Mouse (Mus musculus) midbrain, postnatal 0 days (tissue): Measurements from ENCODE around the gene Nupr1l. TPM values are rescaled to one million over a fixed set of nuclear protein-coding genes. Genes with fewer than 3 reads are reported as not detected.

Experiments
- ATAC-seq: fragments of 200-750 bp; cut with Nextera tagmentation; 2 replicates; pipeline ENCODE4 v1.8.0; 2017; ENCODE audit warnings: moderate number of reproducible peaks, mild to moderate bottlenecking, moderate TSS enrichment, moderate library complexity; ENCODE audit not compliant: low FRiP score
- DNase-seq: peaks from one replicate; pipeline ENCODE4 v3.0.0-alpha.2; 2015; ENCODE audit warnings: low spot score
- H3K27ac ChIP-seq: fragments of 300-500 bp; sonication (generic); 2 replicates; pipeline ENCODE4 v1.5.1; 2014; ENCODE audit warnings: low read depth, mild to moderate bottlenecking, low read length, mixed read lengths
- H3K27me3 ChIP-seq: fragments of 300-500 bp; sonication (generic); 2 replicates; pipeline ENCODE4 v1.6.1; 2014; ENCODE audit warnings: low read length, control low read depth, mixed read lengths; ENCODE audit not compliant: insufficient read depth
- H3K36me3 ChIP-seq: fragments of 300-500 bp; sonication (generic); 2 replicates; pipeline ENCODE4 v1.6.1; 2014; ENCODE audit warnings: low read length, control low read depth, mixed read lengths; ENCODE audit not compliant: insufficient read depth
- H3K4me1 ChIP-seq: fragments of 300-500 bp; sonication (generic); 2 replicates; pipeline ENCODE4 v1.6.1; 2014; ENCODE audit warnings: mild to moderate bottlenecking, control low read depth, antibody characterized with exemption, low read length, mixed read lengths; ENCODE audit not compliant: insufficient read depth
- H3K4me2 ChIP-seq: fragments of 300-500 bp; sonication (generic); 2 replicates; pipeline ENCODE4 v1.6.1; 2014; ENCODE audit warnings: low read depth, mild to moderate bottlenecking, low read length, mixed read lengths; ENCODE audit not compliant: poor library complexity, severe bottlenecking
- H3K4me3 ChIP-seq: fragments of 300-500 bp; sonication (generic); 2 replicates; pipeline ENCODE4 v1.5.1; 2014; ENCODE audit warnings: low read depth, mild to moderate bottlenecking, low read length, moderate library complexity
- H3K9ac ChIP-seq: fragments of 300-500 bp; sonication (generic); replicated peaks from 2 replicates; pipeline ENCODE4 v1.6.1; 2014; ENCODE audit warnings: mild to moderate bottlenecking, low read length, moderate library complexity, mixed read lengths; ENCODE audit not compliant: poor library complexity, severe bottlenecking
- H3K9me3 ChIP-seq: fragments of 300-500 bp; sonication (generic); 2 replicates; pipeline ENCODE4 v1.6.1; 2016; ENCODE audit warnings: low read length, control low read depth
- CTCF ChIP-seq: IDR thresholded peaks from 2 replicates; pipeline ENCODE4 v1.5.1; 2016; ENCODE audit warnings: antibody characterized with exemption, mild to moderate bottlenecking
- WGBS: fragments of 180-500 bp; shearing (Covaris S2); extraction: QIAGEN DNeasy Blood & Tissue Kit; methylation state at CpG from one replicate; pipeline ENCODE4 v1.1.7; 2014; 5-methylcytosine and 5-hydroxymethylcytosine counted together
- polyA plus RNA-seq: library from polyadenylated mRNA; unstranded; fragments of >200 nt; fragmentation: Nextera tagmentation; extraction: Ambion mirVana; gene quantifications from 2 replicates; pipeline ENCODE4 v1.2.1, GENCODE M21; 2015
- total RNA-seq: library from RNA; depleted of rRNA; stranded (reverse); fragments of >200 nt; gene quantifications from 2 replicates; pipeline ENCODE4 v1.2.3, GENCODE M21; 2014; rRNA removed

Gene Nupr1l
- 1.1 and 1.9 TPM in 2 replicates for total RNA-seq
- 5.2 and 5.8 TPM in 2 replicates for polyA plus RNA-seq

- TF ChIP-seq CTCF, result peak; percentile 58
- Histone ChIP-seq H3K27me3 (no peaks in the 10 kb centered on the region), H3K9ac (peak within 1 kb of the TSS; percentile 91), H3K36me3 (no peaks in the 10 kb centered on the region), H3K27ac (peak within 1 kb of the TSS; percentile 91), H3K9me3 (no peaks in the 10 kb centered on the region), H3K4me3 (peak within 1 kb of the TSS; percentile 62), H3K4me1 (peaks cover 3% of the 10 kb centered on the region; the same call in 1 of the 2 replicates), H3K4me2 (peak within 1 kb of the TSS; percentile 82)
- DNase-seq, result peak; percentile 97
- under 1% methylated on average over 63 of the region's 63 CpGs for WGBS
- ATAC-seq, result peak; percentile 96
Measured at GRCm38 (mm10) chr5:129908242-129908965, at the start of gene Nupr1l. Nupr1l (plus strand) TSS chr5:129908540.

GRCm38 (mm10) chr5:129862325-129862724 lies 46.0 kb upstream of the Nupr1l start:
- Histone ChIP-seq H3K27me3 (no peaks in the 10 kb centered on the region), H3K27ac (no peak overlapping the region), H3K9me3 (no peaks in the 10 kb centered on the region), H3K4me3 (no peak overlapping the region), H3K36me3 (peaks cover 33% of the 10 kb centered on the region), H3K4me1 (no peaks in the 10 kb centered on the region), H3K9ac (no peak overlapping the region), H3K4me2 (no peak overlapping the region)
- DNase-seq (no peak), ATAC-seq (no peak)
- 97% methylated on average over 6 of the region's 6 CpGs for WGBS
- no peak for TF ChIP-seq CTCF

- TF ChIP-seq CTCF, result peak; percentile 64
- H3K9me3 ChIP-seq, result no peaks in the 10 kb centered on the region
- peaks cover 24% of the 10 kb centered on the region for H3K36me3 ChIP-seq
- no peaks in the 10 kb centered on the region for H3K27me3 ChIP-seq
- H3K4me3 ChIP-seq, result no peak overlapping the region
- no peaks in the 10 kb centered on the region for H3K4me1 ChIP-seq
- WGBS, result 14% methylated on average over 18 of the region's 18 CpGs
- no peak overlapping the region for H3K27ac ChIP-seq
- DNase-seq (peak; percentile 41), ATAC-seq (no peak)
- 0 out of 2 replicates have a peak overlapping the region, but pooled peaks have one; percentile 19 for H3K9ac ChIP-seq
- no peak overlapping the region for H3K4me2 ChIP-seq
Measured at GRCm38 (mm10) chr5:129864467-129864866, 43.9 kb upstream of the Nupr1l start.

GRCm38 (mm10) chr5:129865841-129866240 lies 42.5 kb upstream of the Nupr1l start:
- Histone ChIP-seq H3K36me3 (peaks cover 13% of the 10 kb centered on the region), H3K27me3 (no peaks in the 10 kb centered on the region), H3K27ac (no peak overlapping the region), H3K4me2 (no peak overlapping the region), H3K4me1 (no peaks in the 10 kb centered on the region), H3K4me3 (no peak overlapping the region), H3K9ac (no peak overlapping the region), H3K9me3 (no peaks in the 10 kb centered on the region)
- 93% methylated on average over 12 of the region's 12 CpGs for WGBS
- TF ChIP-seq CTCF, result no peak
- DNase-seq, result no peak
- ATAC-seq, result no peak

GRCm38 (mm10) chr5:129869238-129869995 lies 38.9 kb upstream of the Nupr1l start:
- 88% methylated on average over 19 of the region's 19 CpGs for WGBS
- Histone ChIP-seq H3K27ac (no peak overlapping the region), H3K4me3 (no peak overlapping the region), H3K4me1 (no peaks in the 10 kb centered on the region), H3K9me3 (no peaks in the 10 kb centered on the region), H3K27me3 (no peaks in the 10 kb centered on the region), H3K4me2 (no peak overlapping the region), H3K36me3 (no peaks in the 10 kb centered on the region), H3K9ac (no peak overlapping the region)
- DNase-seq (no peak), ATAC-seq (no peak)
- no peak for TF ChIP-seq CTCF

GRCm38 (mm10) chr5:129871238-129871637 lies 37.1 kb upstream of the Nupr1l start:
- DNase-seq (no peak), ATAC-seq (no peak)
- Histone ChIP-seq H3K27ac (no peak overlapping the region), H3K9me3 (no peaks in the 10 kb centered on the region), H3K4me3 (no peak overlapping the region), H3K4me1 (no peaks in the 10 kb centered on the region), H3K9ac (no peak overlapping the region), H3K4me2 (no peak overlapping the region), H3K36me3 (no peaks in the 10 kb centered on the region), H3K27me3 (no peaks in the 10 kb centered on the region)
- WGBS, result 87% methylated on average over 2 of the region's 2 CpGs
- no peak for TF ChIP-seq CTCF
